Mouse (Mus musculus): ENCODE measurements around the gene Ypel3. TPM values are rescaled to one million over a fixed set of nuclear protein-coding genes. Genes with fewer than 3 reads are reported as not detected.

Ypel3 gene
- polyA plus RNA-seq, 1 experiment from 2014 or later = 49.1 TPM

- Histone ChIP-seq H3K4me2 (peak overlapping the region; percentile 41), H3K27ac (ENCODE audit: low read depth, low read length) (peak overlapping the region; percentile 70; the same call in 1 of the 2 replicates), H3K4me3 (ENCODE audit: low read depth, low read length) (peak overlapping the region; percentile 15; the same call in 1 of the 2 replicates), H3K9ac (ENCODE audit: low read depth, low read length) (0 out of 2 replicates have a peak overlapping the region, but pooled peaks have one; percentile 22), H3K27me3 (replicated peaks; ENCODE audit: control insufficient read depth, insufficient read depth, low read length) (no peaks in the 10 kb centered on the region), H3K9me3 (ENCODE audit: control insufficient read depth, low read length) (no peaks in the 10 kb centered on the region), H3K4me1 (replicated peaks; ENCODE audit: control insufficient read depth, insufficient read depth, low read length) (0 out of 2 replicates have a peak, but pooled peaks cover 2% of the 10 kb centered on the region), H3K36me3 (ENCODE audit: control insufficient read depth, insufficient read depth, low read length) (no peaks in the 10 kb centered on the region)
- 56% methylated on average over 12 of the region's 12 CpGs for WGBS
- DNase-seq (ENCODE audit: low spot score) (no peak), ATAC-seq (replicated peaks; ENCODE audit: low FRiP score) (no peak)
Observed at GRCm38 (mm10) chr7:126746066-126746465, 30.7 kb upstream of the Ypel3 start.

DNA sequence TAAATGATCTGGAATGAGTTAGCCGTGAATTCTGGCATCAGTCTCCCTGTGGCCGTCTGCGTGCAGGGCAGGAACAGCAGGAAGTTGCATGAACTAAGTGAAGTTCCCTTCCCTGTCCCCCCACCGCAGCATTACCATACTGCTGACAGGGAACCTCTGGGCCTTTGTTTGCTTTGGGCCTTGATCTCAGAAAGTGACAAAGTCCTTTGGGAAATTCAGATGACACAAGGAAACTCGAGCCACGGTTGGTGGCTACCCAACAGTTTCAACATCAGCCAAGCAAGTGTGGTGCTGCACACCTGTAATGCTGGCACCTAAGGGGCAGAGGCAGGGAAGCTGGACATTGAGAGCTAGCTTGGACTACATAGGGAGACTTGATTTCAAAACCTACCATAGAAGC, 30.0 kb upstream of the Ypel3 start:
- no peaks in the 10 kb centered on the region for H3K27me3 ChIP-seq (replicated peaks; ENCODE audit: control insufficient read depth, insufficient read depth, low read length)
- H3K4me3 ChIP-seq (ENCODE audit: low read depth, low read length) = no peak overlapping the region
- H3K9me3 ChIP-seq (ENCODE audit: control insufficient read depth, low read length) = no peaks in the 10 kb centered on the region
- WGBS = 17% methylated on average over 6 of the region's 6 CpGs
- H3K27ac ChIP-seq (ENCODE audit: low read depth, low read length) = peak overlapping the region; percentile 70; the same call in 1 of the 2 replicates
- DNase-seq (ENCODE audit: low spot score) (no peak), ATAC-seq (replicated peaks; ENCODE audit: low FRiP score) (peak; percentile 43)
- H3K4me2 ChIP-seq = peak overlapping the region; percentile 41
- H3K9ac ChIP-seq (ENCODE audit: low read depth, low read length) = no peak overlapping the region
- H3K36me3 ChIP-seq (ENCODE audit: control insufficient read depth, insufficient read depth, low read length) = no peaks in the 10 kb centered on the region
- H3K4me1 ChIP-seq (replicated peaks; ENCODE audit: control insufficient read depth, insufficient read depth, low read length) = 0 out of 2 replicates have a peak, but pooled peaks cover 2% of the 10 kb centered on the region

DNA sequence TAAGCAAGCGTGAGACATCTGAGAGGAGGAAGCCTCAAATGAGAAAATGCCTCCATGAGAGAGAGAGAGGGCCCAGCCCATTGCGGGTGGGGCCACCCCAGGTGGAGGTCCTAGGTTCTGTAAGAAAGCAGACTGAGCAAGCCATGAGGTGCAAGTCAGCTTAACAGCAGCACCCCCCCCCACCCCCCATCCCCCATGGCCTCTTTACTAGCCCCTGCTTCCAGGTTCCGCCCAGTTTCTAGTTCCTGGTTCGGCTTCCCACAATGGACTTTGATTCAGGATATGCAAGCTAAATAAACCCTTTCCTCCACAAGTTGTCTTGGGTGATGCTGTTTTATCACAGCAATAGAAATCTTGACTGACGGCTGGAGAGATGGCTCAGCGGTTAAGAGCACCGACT, 27.9 kb upstream of the Ypel3 start:
- Histone ChIP-seq H3K9ac (ENCODE audit: low read depth, low read length) (no peak overlapping the region), H3K4me1 (replicated peaks; ENCODE audit: control insufficient read depth, insufficient read depth, low read length) (0 out of 2 replicates have a peak, but pooled peaks cover 2% of the 10 kb centered on the region), H3K27me3 (replicated peaks; ENCODE audit: control insufficient read depth, insufficient read depth, low read length) (no peaks in the 10 kb centered on the region), H3K36me3 (ENCODE audit: control insufficient read depth, insufficient read depth, low read length) (no peaks in the 10 kb centered on the region), H3K4me3 (ENCODE audit: low read depth, low read length) (no peak overlapping the region), H3K9me3 (ENCODE audit: control insufficient read depth, low read length) (no peaks in the 10 kb centered on the region), H3K4me2 (no peak overlapping the region), H3K27ac (ENCODE audit: low read depth, low read length) (no peak overlapping the region)
- DNase-seq (ENCODE audit: low spot score) = no peak
- WGBS = 72% methylated on average over 7 of the region's 7 CpGs
- no peak for ATAC-seq (replicated peaks; ENCODE audit: low FRiP score)

- H3K4me3 ChIP-seq (ENCODE audit: low read depth, low read length) = no peak overlapping the region
- no peaks in the 10 kb centered on the region for H3K9me3 ChIP-seq (ENCODE audit: control insufficient read depth, low read length)
- ATAC-seq (replicated peaks; ENCODE audit: low FRiP score) (no peak), DNase-seq (ENCODE audit: low spot score) (no peak)
- no peak overlapping the region for H3K27ac ChIP-seq (ENCODE audit: low read depth, low read length)
- WGBS = 92% methylated on average over 17 of the region's 17 CpGs
- H3K4me1 ChIP-seq (replicated peaks; ENCODE audit: control insufficient read depth, insufficient read depth, low read length) = 0 out of 2 replicates have a peak, but pooled peaks cover 2% of the 10 kb centered on the region
- no peaks in the 10 kb centered on the region for H3K36me3 ChIP-seq (ENCODE audit: control insufficient read depth, insufficient read depth, low read length)
- H3K9ac ChIP-seq (ENCODE audit: low read depth, low read length) = no peak overlapping the region
- no peaks in the 10 kb centered on the region for H3K27me3 ChIP-seq (replicated peaks; ENCODE audit: control insufficient read depth, insufficient read depth, low read length)
- H3K4me2 ChIP-seq = no peak overlapping the region
Observed at GRCm38 (mm10) chr7:126749582-126750343, 27.0 kb upstream of the Ypel3 start.

DNA sequence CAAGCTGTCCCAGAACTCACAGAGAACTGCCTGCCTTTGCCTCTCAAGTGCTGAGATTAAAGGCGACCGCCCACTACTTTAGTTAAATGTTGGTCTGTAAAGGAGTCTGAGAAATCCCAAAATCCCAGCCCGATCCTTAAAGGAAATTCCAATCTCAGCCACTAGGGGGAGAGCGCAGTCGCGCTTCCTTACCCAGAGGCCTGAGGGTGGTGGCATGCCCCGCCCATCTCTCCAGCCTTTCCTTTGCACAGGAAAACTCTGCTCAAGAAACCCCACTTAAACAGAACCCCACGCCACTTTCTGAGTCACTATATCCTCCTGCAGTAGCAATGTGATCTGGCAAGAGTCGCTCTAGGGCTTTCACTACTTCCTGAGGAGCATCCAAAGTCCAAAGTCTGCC, 21.9 kb upstream of the Ypel3 start:
- no peak overlapping the region for H3K27ac ChIP-seq (ENCODE audit: low read depth, low read length)
- H3K4me1 ChIP-seq (replicated peaks; ENCODE audit: control insufficient read depth, insufficient read depth, low read length) = peaks cover 3% of the 10 kb centered on the region; the same call in 1 of the 2 replicates
- no peak overlapping the region for H3K9ac ChIP-seq (ENCODE audit: low read depth, low read length)
- H3K4me3 ChIP-seq (ENCODE audit: low read depth, low read length) = no peak overlapping the region
- H3K9me3 ChIP-seq (ENCODE audit: control insufficient read depth, low read length) = no peaks in the 10 kb centered on the region
- ATAC-seq (replicated peaks; ENCODE audit: low FRiP score) (peak; percentile 54; the same call in 1 of the 2 replicates), DNase-seq (ENCODE audit: low spot score) (peak; percentile 75)
- H3K36me3 ChIP-seq (ENCODE audit: control insufficient read depth, insufficient read depth, low read length) = no peaks in the 10 kb centered on the region
- H3K4me2 ChIP-seq = peak overlapping the region; percentile 16
- WGBS = under 1% methylated on average over 9 of the region's 9 CpGs
- no peaks in the 10 kb centered on the region for H3K27me3 ChIP-seq (replicated peaks; ENCODE audit: control insufficient read depth, insufficient read depth, low read length)

DNA sequence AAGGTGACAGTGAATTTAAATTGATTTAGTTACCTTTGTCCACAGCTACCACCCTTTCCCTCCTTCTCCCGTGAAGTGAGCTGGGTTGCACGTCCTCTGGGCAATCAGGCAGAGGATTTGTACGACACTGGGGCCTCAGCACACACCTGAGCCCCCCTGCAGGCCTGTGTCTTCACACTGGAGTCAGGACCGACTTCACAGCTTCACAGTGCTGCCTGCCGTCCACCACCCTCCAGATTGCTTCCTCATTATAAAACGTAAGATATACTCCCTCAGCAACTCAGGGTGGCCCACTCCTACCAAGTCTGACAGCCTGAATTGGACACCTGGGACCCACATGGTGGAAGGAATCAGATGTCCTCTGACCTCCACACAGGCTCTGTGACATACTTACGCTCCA, 18.2 kb upstream of the Ypel3 start:
- H3K4me3 ChIP-seq (ENCODE audit: low read depth, low read length) = no peak overlapping the region
- no peaks in the 10 kb centered on the region for H3K9me3 ChIP-seq (ENCODE audit: control insufficient read depth, low read length)
- no peak for DNase-seq (ENCODE audit: low spot score)
- H3K9ac ChIP-seq (ENCODE audit: low read depth, low read length) = 0 out of 2 replicates have a peak overlapping the region, but pooled peaks have one; percentile 18
- no peak overlapping the region for H3K27ac ChIP-seq (ENCODE audit: low read depth, low read length)
- no peak for ATAC-seq (replicated peaks; ENCODE audit: low FRiP score)
- no peaks in the 10 kb centered on the region for H3K27me3 ChIP-seq (replicated peaks; ENCODE audit: control insufficient read depth, insufficient read depth, low read length)
- H3K4me2 ChIP-seq = no peak overlapping the region
- H3K4me1 ChIP-seq (replicated peaks; ENCODE audit: control insufficient read depth, insufficient read depth, low read length) = peaks cover 32% of the 10 kb centered on the region
- 69% methylated on average over 7 of the region's 7 CpGs for WGBS
- H3K36me3 ChIP-seq (ENCODE audit: control insufficient read depth, insufficient read depth, low read length) = no peaks in the 10 kb centered on the region

GRCm38 (mm10) chr7:126759050-126759671, 17.6 kb upstream of the Ypel3 start, which contains the start of gene Mapk3:
Gene Mapk3 (plus strand): TSS chr7:126759601.
- peaks cover 32% of the 10 kb centered on the region for H3K4me1 ChIP-seq (replicated peaks; ENCODE audit: control insufficient read depth, insufficient read depth, low read length)
- H3K27me3 ChIP-seq (replicated peaks; ENCODE audit: control insufficient read depth, insufficient read depth, low read length) = no peaks in the 10 kb centered on the region
- DNase-seq (ENCODE audit: low spot score) (peak; percentile 92), ATAC-seq (replicated peaks; ENCODE audit: low FRiP score) (peak; percentile 76)
- WGBS = under 1% methylated on average over 24 of the region's 38 CpGs
- H3K36me3 ChIP-seq (ENCODE audit: control insufficient read depth, insufficient read depth, low read length) = peaks cover 3% of the 10 kb centered on the region; the same call in 1 of the 2 replicates
- H3K4me2 ChIP-seq = peak within 1 kb of the TSS; percentile 97
- peak within 1 kb of the TSS; percentile 92 for H3K9ac ChIP-seq (ENCODE audit: low read depth, low read length)
- H3K4me3 ChIP-seq (ENCODE audit: low read depth, low read length) = peak within 1 kb of the TSS; percentile 79
- no peaks in the 10 kb centered on the region for H3K9me3 ChIP-seq (ENCODE audit: control insufficient read depth, low read length)
- peak within 1 kb of the TSS; percentile 86 for H3K27ac ChIP-seq (ENCODE audit: low read depth, low read length)

DNA sequence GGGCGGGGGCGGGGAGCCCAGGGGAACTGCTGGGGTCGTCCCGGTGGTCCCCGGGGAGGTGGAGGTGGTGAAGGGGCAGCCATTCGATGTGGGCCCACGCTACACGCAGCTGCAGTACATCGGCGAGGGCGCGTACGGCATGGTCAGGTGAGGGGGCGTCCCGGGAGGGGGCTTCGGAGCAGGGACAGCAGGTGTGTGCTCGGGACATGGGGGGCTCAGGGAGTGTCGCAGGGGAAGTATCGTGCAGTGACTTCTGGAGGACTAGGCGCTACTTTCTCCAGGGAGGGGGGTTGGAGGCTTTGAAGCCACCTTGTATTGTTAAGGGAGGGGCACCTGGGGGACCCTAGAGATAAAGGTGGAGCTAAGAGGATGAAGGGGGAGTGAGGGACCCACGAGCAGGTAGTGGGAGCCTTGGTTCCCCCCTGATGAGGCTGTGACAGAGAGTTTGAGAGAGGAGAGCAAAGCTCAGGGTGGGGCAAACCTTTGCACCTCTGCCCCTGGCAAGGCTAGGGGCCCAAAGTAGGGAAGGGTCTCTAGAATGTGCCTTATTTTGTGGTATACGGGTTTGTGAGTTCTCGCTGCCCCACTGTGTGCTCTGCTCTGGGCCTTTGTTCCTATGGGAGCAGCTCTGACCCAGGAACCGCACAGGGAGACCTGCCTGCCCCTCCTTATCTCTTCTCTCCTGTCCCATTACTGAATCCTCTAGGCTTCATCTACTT, 16.9 kb upstream of the Ypel3 start:
- WGBS = 2% methylated on average over 22 of the region's 24 CpGs
- H3K9ac ChIP-seq (ENCODE audit: low read depth, low read length) = peak overlapping the region; percentile 92
- DNase-seq (ENCODE audit: low spot score) (no peak), ATAC-seq (replicated peaks; ENCODE audit: low FRiP score) (peak; percentile 30)
- no peaks in the 10 kb centered on the region for H3K27me3 ChIP-seq (replicated peaks; ENCODE audit: control insufficient read depth, insufficient read depth, low read length)
- H3K27ac ChIP-seq (ENCODE audit: low read depth, low read length) = peak overlapping the region; percentile 86
- H3K9me3 ChIP-seq (ENCODE audit: control insufficient read depth, low read length) = no peaks in the 10 kb centered on the region
- peaks cover 32% of the 10 kb centered on the region for H3K4me1 ChIP-seq (replicated peaks; ENCODE audit: control insufficient read depth, insufficient read depth, low read length)
- H3K4me3 ChIP-seq (ENCODE audit: low read depth, low read length) = peak overlapping the region; percentile 79
- H3K4me2 ChIP-seq = peak overlapping the region; percentile 97
- peaks cover 9% of the 10 kb centered on the region; the same call in 1 of the 2 replicates for H3K36me3 ChIP-seq (ENCODE audit: control insufficient read depth, insufficient read depth, low read length)
